Mouse (Mus musculus): ENCODE data around the gene B430305J03Rik. TPM values are rescaled to one million over a fixed set of nuclear protein-coding genes. Genes with fewer than 3 reads are reported as not detected.
A peak's percentile ranks its signal among the peaks of the same experiment; 100 is the strongest.

The B430305J03Rik gene
- under 1 TPM; 0.07 to 0.14 TPM for total RNA-seq (2021)
- long read RNA-seq, experiment 1, result 0 reads
- long read RNA-seq, experiment 2, result 0 reads

DNA sequence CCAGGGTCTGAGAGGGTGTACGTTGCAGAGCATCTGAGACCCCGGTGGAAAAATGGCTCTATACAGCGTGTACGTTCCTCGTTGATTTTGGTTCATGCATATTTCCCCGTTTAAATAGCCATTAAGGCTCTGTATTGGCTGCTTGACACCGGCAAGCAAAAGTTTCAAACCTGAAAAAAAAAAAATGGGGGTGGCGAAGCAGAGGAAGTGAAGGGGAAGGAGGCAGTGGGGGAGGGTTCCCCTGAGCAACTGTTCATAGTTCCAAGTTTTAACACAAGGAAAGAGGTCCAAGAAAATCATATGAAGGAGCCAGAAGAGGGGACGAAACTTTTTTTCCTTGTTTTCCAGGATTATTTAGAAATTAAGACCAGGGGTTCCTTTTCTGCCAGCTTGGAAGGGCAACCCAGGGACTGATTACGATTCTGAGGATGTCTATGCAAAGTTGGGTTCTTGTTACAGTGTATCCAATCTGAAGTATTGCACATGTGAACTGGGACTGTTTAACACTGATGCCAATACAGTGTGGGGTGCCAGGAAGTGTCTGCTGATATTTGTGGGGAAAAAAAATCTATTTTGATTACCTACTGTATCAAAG, at the start of gene B430305J03Rik:
B430305J03Rik (minus strand) TSS at position 173 of the 595 bp plus-strand sequence.
- intact Hi-C loops (cut with DNase I), result loop anchor here (10.0 kb wide), 1 partner anchor 101 kb away; no protein-coding TSS in a partner anchor
- peak in 1 of 2 experiments; percentile 4 for DNase-seq

DNA sequence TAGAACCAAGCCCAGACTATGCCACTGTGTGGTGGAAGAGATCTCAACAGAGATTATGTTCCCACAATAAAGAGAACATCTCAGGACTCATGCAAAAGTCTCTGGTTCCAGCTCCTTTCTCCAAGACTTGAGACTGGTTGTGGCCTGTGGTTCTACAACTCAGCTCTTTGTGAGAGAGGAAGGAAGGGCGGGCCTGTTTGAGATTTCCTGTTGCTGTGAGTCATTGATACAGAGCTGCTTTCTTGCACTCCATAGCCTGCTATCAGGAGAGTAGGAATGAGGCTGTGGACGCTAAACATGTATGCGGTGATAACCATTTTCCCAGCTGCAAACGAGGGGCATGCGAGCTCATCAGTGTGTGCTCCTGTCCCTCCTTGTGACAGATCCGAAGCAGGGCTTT, 43.9 kb upstream of the B430305J03Rik start:
- DNase-seq, result peak; percentile 5 to 14
- intact Hi-C loops (cut with DNase I), result no loop called here

DNA sequence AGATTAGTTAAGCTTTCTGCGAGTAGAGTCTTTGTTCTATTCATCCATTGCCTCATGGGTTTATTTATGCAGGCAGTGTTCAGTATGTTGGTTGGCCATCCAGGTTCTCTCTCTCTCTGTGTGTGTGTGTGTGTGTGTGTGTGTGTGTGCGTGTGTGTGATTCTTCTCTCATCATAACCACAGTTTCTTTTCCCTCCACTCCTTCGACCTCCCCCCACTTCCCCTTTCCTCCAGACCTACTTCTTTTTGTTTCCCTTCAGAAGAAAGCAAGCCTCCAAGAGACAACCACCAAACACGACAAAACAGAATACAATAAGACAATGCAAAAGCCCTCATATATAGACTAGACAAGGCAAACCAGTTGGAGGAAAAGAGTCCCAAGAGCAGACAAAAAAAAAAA, 41.2 kb upstream of the B430305J03Rik start:
- intact Hi-C loops (cut with DNase I), result no loop called here
- DNase-seq, result no peak

DNA sequence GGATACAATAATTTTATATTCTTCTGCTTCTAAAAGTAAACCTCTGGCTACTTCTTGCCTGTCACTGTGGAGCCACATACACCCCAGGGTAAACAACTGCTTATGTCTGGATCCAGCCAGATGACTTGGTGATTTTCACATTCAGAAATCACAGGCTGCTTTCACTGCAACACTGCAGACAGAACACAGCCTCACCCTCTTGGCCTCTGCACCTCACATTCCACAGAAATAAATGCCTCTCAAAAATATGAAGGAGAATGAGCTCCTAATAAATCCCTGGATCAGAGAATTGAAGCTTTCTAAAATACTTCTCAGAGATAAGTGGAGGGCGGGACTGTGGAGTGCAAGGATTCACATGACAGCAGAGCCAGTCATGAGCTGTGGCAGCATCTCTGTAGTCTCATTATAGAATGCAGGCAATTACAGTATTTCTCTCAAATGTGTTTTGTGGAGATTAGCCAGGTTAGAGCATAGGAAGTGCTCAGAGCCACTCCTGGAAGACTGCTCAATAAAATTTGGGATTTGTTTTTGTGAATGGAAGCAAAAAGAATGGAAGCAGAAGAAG, 35.2 kb upstream of the B430305J03Rik start:
- intact Hi-C loops (cut with DNase I), result no loop called here
- DNase-seq, result no peak

DNA sequence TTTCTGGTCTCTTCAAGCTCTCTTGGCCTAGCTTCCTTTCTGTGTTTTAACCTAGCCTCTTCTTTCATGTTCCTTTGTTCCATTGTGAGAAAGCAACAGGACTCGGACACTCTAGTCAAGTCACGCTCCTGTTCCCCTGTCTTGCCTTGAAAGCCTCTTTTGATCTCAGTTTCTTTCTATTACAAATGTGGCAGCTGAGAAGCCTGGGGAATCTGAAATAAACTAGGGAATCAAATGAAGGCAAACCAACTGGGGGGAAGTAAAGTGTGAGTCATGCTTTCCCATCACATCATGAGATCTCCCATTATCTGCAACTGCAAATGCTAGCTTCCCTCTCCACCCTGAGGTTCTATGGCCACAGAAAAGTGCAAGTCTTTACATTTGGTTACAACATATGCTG, 31.0 kb upstream of the B430305J03Rik start:
- DNase-seq, result no peak
- intact Hi-C loops (cut with DNase I), result no loop called here

DNA sequence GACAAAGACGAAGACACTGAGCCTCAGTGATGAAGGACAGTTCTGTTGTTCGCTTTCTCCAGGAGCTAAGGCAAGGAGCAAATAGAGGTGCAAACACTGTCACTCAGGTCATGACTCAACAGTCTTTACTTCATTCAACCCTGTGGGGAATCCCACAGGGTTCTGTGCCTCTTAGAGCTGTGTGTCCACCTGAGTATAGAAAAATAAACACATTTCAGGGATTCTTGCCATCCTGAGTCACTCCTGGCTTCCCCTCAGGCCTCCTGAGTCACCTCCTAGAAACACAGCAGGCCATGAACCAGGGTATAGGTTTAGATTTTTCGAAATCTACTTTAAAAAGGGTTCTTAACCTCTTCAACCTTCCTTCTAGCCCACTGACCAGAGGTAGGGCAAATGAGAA, 29.6 kb upstream of the B430305J03Rik start:
- DNase-seq, result no peak
- intact Hi-C loops (cut with DNase I), result no loop called here

DNA sequence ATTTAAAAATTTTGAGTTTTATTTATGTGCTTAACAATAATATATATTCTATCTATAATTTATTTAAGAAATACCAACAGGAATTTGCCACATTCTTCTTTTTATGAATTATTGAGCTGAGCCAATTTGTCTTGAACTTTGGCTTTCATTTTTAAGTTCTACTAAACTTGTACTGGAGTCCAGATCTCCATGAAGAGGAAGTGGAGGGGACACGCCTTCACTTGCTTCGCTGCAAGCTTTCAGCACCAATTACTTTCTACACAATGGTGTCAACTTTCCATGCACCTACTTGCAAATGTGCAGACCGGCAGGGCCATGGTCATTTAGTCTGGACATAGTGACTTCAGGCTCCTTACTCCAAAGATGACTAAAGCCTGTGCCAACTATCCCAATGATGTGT, 27.8 kb upstream of the B430305J03Rik start:
- intact Hi-C loops (cut with DNase I), result no loop called here
- DNase-seq, result no peak

DNA sequence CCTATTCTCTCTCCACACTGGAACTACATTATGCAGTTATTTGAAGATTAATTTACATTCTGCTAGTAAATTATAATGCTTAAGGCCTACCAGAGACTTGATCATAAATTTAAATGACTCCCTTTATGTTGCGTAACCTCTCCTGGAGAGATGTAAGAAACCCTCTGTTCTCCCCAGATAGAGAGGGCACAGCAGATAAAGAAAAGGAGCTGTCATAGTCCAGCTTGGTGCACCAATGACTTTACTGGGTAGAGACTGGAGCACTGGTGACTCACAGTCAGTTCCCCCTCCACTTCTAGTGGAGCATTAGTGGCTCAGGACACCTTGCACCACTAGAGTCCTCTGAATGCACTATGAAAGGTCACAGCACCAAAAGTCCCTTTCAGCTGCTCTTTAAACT, 27.1 kb upstream of the B430305J03Rik start:
- intact Hi-C loops (cut with DNase I), result no loop called here
- no peak for DNase-seq

DNA sequence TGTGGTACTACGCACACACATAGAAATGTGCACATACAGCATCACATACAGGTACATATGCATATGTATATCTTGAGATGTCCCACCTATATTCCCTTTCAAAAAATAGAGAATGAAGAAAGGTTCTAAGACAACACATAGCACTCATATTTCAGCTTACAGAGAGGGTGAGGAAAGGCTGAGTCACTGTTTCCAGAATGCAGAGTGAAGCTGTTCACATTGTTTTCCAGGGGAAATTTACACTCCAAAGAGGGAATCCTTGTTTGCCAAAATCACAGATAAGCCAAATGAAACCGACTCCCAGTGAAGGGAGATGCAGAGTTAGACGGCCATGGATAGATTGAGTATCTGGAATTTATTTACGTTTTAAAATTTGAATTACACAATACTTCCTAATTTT, 25.8 kb upstream of the B430305J03Rik start:
- DNase-seq, result no peak
- intact Hi-C loops (cut with DNase I), result no loop called here

DNA sequence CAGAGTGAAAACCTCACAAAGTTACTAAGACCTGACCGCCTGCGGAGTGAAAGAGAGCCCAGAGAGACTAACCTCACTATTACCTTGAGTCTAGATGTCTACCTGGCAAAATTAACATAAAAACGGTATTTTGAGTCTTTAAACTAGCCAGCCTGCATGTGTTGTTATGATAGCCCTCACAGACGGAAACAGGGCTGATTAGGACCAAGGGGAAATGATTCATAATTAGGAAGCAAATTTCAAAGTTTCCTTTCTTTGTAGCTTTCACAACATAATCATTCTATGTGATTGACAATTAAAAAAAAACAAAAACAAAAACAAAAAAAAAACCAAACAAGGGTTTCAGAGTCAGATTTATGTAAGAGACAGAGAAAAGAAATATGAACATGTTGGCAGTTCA, 20.6 kb upstream of the B430305J03Rik start:
- no peak for DNase-seq
- intact Hi-C loops (cut with DNase I), result no loop called here

DNA sequence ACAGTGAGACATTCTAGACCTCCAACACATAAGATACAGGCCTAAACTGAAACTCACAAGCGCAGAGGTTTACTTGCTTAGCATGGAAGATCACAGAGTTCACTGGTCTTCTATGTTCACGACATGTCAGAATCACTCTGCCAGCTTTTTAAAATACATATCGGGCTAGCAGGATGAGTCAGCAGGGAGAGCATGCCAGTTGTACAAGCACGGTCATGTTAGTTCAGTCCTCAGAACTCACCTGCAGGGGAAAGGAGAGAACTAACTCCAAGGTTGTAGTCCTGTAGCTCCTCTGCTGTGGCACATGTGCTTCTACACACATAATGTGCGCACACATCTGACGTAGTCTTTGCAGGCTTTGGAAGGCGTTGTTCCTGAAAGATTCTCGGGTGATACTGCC, 10.2 kb upstream of the B430305J03Rik start:
- no peak for DNase-seq
- intact Hi-C loops (cut with DNase I), result no loop called here

DNA sequence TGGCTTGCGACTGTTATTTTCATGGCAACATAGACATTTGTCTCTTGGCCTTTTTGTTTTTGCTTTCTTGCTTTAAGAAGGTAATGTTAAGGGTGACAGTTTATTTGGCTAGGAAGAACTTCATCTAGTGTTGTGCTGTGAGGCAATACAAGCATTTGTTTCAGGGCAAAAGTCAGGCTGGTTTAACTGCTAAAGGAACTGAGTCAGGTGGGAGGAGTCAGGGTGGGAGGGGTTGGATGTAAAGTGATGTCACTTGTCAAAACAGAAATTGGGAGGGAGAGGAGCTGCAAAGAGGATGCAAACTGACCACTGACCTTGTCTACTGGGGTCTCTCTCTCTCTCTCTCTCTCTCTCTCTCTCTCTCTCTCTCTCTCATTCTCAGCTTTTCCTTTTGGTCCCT, 2.7 kb upstream of the B430305J03Rik start:
- intact Hi-C loops (cut with DNase I), result loop anchor here (10.0 kb wide), 1 partner anchor 104 kb away; no protein-coding TSS in a partner anchor
- no peak for DNase-seq

DNA sequence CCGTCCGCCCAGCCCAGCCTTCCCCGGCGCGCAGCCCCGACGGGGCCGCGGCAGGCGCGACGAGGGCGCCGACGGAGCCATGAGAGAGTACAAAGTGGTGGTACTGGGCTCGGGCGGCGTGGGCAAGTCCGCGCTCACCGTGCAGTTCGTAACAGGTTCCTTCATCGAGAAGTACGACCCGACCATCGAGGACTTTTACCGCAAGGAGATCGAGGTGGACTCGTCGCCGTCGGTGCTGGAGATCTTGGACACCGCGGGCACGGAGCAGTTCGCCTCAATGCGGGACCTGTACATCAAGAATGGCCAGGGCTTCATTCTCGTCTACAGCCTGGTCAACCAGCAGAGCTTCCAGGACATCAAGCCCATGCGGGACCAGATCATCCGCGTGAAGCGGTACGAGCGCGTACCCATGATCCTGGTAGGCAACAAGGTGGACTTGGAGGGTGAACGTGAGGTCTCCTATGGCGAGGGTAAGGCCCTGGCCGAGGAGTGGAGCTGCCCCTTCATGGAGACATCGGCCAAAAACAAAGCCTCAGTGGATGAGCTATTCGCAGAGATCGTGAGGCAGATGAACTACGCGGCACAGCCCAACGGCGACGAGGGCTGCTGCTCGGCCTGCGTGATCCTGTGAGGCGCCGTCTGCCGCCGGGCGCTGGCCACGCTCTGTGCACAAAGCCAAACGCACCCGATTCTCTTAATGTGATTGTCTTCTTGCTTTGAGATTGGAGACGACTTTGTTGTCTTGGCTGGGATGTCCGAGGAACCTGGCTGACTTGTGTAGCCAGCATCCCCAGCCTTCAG, 573 bp downstream of the B430305J03Rik start:
- peak; percentile 49 to 55 for DNase-seq
- intact Hi-C loops (cut with DNase I), result loop anchor here (10.0 kb wide), 1 partner anchor 100 kb away; no protein-coding TSS in a partner anchor

DNA sequence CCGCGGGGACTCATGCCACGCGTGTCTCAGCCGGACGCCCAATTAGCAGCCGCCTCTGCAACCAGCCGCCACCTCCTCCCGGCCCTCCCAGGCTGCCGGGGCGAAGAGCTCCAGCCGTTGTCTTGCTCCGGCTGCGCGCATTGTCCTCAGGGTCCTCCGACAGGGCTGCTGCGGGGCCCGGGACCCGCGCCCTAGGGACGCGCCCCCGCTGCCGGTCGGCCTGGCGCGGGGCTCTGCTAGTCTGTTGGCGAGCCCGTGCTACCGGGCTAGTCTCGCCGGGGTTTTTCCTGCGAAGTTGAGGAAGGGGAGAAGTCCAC, 1.1 kb downstream of the B430305J03Rik start:
- intact Hi-C loops (cut with DNase I), result loop anchor here (10.0 kb wide), 1 partner anchor 100 kb away; no protein-coding TSS in a partner anchor
- no peak for DNase-seq

DNA sequence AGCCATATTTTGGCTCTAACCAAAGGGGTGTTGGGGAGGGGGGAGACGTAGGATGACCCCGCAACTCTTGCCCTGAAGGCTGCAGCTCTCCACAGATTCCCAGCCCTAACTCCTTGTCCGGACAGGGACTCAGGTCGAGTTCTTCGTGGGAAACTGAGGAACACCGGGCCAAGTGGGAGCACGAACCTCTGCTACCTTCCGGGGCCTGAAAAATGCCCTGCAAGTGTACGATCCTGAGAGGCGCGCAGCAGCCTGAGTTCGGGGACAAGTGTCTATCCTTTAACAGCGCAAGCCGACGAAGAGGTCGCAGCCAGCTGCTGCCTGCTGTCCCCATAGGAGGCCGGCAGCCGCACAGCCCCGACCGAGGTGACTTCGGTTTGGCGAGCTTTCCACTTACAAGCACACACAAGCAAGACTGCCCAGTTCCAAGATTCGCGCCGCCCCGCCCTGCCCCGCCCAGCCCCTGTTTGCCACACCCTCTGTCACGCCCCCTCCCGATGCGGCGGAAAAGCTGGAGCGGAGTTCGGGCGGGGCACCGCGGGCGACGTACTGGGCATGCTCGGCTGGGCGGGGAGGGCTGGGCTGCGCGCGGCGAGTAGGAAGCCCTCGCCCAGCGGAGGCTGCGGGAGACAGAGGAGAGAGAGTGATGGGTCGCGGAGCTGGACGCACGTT, 1.6 kb downstream of the B430305J03Rik start:
- DNase-seq, result peak; percentile 95 to 96
- intact Hi-C loops (cut with DNase I), result loop anchor here (10.0 kb wide), 1 partner anchor 99 kb away; no protein-coding TSS in a partner anchor

DNA sequence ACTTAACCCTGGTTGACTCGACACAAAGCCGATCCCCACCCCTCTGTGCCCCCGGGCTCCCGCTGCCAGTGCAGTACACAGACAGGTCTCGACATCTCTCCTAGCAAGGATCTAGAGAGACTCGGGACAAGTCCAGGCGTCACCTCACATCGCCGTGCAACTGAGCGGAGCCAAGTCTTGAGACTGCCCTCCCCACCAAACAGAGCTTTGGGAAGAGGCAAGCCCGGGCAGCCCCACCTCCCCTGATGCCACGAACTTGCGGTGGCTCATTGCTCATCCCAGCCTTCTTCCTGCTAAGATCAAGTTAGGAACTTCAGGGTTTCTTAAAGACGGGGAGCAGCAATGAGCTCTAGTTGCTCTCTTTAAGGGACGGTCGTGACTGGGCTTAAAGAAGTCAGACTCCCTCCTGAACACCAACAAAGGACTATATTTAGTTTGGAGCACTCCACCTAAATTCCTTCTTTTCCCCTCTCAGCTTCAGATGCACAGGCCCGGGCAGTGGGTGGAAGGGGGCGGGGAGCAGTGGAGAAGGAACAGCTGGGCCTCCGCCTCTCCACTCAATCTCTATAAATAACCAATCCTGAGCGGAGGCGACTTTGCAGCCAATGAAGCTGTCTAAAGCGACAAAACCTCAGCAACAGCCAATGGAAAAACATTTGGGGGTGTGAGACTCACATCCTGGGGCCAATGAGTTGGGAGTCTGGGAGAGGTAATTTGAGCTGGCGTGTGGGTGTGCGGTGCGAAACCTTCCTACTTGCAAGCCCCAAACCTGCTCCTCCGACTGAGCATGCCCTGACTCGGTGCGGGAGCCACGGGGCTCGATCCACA, 2.4 kb downstream of the B430305J03Rik start:
- intact Hi-C loops (cut with DNase I), result loop anchor here (10.0 kb wide), 1 partner anchor 99 kb away; no protein-coding TSS in a partner anchor
- DNase-seq, result peak; percentile 90 to 91

DNA sequence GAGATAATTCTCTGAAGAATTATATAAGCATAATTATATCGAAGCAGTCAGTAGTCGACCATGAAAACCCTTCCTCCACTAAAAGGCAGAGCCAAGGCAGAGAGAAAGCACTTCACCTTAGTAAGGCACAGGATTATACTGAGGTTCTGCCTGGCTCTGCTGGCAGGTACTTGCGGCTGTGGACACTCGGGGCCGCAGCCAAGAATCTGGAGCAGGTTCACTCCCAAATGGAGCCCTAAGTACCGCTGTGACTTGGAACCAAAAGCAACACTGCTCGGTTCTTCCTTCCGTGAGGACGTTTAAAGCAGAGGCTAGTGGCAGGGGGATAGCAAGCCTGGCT, 3.0 kb downstream of the B430305J03Rik start:
- peak in 1 of 2 experiments; percentile 44 for DNase-seq
- intact Hi-C loops (cut with DNase I), result loop anchor here (10.0 kb wide), 1 partner anchor 98 kb away; no protein-coding TSS in a partner anchor

DNA sequence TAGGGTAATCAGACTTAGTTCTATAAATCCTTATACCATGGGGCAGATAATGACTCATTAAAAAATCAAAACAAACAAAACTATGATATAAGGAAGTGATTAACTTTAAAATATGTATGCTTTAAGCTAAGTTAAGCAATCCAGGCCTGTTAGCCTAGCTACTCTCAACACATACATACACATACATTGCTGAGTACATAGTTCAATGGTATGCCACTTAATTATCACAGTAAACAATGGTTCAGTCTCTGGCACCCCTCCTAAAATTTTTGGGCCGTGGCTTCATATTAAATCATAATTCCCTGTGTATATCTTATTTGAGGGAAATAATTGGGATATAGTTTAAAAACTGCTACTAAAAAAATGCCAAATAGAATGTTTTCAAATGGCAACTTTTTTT, 4.4 kb downstream of the B430305J03Rik start, which contains the start of gene Rap2b:
Rap2b (plus strand) TSS at position 301 of the 400 bp plus-strand sequence.
- DNase-seq, result no peak
- intact Hi-C loops (cut with DNase I), result loop anchor here (10.0 kb wide), 1 partner anchor 97 kb away; no protein-coding TSS in a partner anchor

DNA sequence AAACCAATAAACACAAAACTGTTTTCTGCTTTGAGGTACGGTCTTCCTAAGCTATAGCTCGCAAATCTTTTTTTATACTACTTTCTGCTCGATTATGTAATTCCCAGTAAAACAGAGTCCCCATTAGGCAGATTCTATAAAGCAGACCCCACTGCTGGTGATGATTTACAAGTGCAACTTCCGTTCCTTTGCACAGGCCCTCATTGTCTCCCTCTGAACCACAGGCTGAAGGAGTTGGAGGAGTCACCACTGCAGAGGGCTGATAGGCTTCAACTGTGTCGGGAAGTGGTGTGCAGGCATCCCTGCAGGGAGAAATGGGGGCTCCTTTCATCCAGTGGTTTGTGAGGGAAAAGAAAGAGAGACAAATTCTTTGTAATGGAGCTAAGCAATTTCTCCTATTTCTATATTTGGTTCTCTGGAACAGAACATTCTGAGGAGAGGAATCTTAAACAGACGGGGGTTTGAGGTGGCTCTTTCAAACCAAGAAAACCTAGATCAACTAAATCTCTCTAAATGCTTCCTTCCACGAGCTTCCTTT, 6.9 kb downstream of the B430305J03Rik start:
- DNase-seq, result no peak
- intact Hi-C loops (cut with DNase I), result no loop called here

DNA sequence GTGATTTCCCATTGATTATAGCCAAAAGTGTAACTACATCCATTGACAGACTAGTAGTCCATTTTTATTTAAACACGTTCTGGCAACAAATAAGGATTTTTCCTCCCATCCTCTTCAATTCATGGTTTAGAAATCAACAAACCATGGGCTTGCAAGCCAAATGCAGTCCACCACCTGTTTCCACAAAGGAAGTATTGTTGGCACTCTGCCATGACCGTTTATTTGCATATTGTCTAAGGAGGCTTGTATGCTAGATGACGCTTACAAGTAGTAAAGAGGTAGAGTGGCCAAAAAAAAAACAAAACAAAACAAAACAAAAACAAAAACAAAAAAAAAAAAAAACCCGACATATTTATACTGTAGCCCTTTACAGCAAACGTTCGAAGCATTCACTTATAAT, 7.6 kb downstream of the B430305J03Rik start:
- DNase-seq, result peak; percentile 15 to 47
- intact Hi-C loops (cut with DNase I), result no loop called here
